Mouse (Mus musculus) forebrain, postnatal 0 days (tissue): ENCODE data around the gene Cysrt1. TPM values are rescaled to one million over a fixed set of nuclear protein-coding genes. Genes with fewer than 3 reads are reported as not detected.

Source experiments
- ATAC-seq: fragments of 200-750 bp; cut with Nextera tagmentation; 2 replicates; pipeline ENCODE4 v1.8.0; 2017; ENCODE audit warnings: mild to moderate bottlenecking, moderate library complexity
- DNase-seq: peaks from one replicate; pipeline ENCODE4 v3.0.0-alpha.2; 2015
- H3K27ac ChIP-seq: fragments of 300-500 bp; sonication (generic); 2 replicates; pipeline ENCODE4 v1.5.1; 2014; ENCODE audit warnings: low read depth, mild to moderate bottlenecking, antibody characterized with exemption, low read length, moderate library complexity, mixed read lengths
- H3K27me3 ChIP-seq: fragments of 300-500 bp; sonication (generic); 2 replicates; pipeline ENCODE4 v1.6.1; 2014; ENCODE audit warnings: mild to moderate bottlenecking, low read length, mixed read lengths; ENCODE audit not compliant: insufficient read depth
- H3K36me3 ChIP-seq: fragments of 300-500 bp; sonication (generic); 2 replicates; pipeline ENCODE4 v1.6.1; 2014; ENCODE audit warnings: mild to moderate bottlenecking, moderate library complexity; ENCODE audit not compliant: insufficient read depth
- H3K4me1 ChIP-seq: fragments of 300-500 bp; sonication (generic); 2 replicates; pipeline ENCODE4 v1.6.1; 2014; ENCODE audit warnings: antibody characterized with exemption; ENCODE audit not compliant: insufficient read depth
- H3K4me2 ChIP-seq: fragments of 300-500 bp; sonication (generic); 2 replicates; pipeline ENCODE4 v1.6.1; 2014; ENCODE audit warnings: low read depth, mild to moderate bottlenecking, moderate library complexity
- H3K4me3 ChIP-seq: fragments of 300-500 bp; sonication (generic); 2 replicates; pipeline ENCODE4 v1.5.1; 2014; ENCODE audit warnings: low read depth, low read length, mixed read lengths
- H3K9ac ChIP-seq: fragments of 300-500 bp; sonication (generic); 2 replicates; pipeline ENCODE4 v1.6.1; 2014; ENCODE audit warnings: mild to moderate bottlenecking
- H3K9me3 ChIP-seq: fragments of 300-500 bp; sonication (generic); 2 replicates; pipeline ENCODE4 v1.6.1; 2016; ENCODE audit warnings: low read length
- CTCF ChIP-seq: sonication (generic); IDR thresholded peaks from 2 replicates; pipeline ENCODE4 v1.5.1; 2016; ENCODE audit warnings: antibody characterized with exemption, control low read depth, low read depth
- WGBS: fragments of 180-500 bp; shearing (Covaris S2); extraction: QIAGEN DNeasy Blood & Tissue Kit; methylation state at CpG from one replicate; pipeline ENCODE4 v1.1.7; 2014; 5-methylcytosine and 5-hydroxymethylcytosine counted together
- polyA plus RNA-seq: library from polyadenylated mRNA; unstranded; fragments of >200 nt; fragmentation: Nextera tagmentation; extraction: Ambion mirVana; gene quantifications from 2 replicates; pipeline ENCODE4 v1.2.1, GENCODE M21; 2015
- total RNA-seq: library from RNA; depleted of rRNA; stranded (reverse); fragments of >200 nt; gene quantifications from 2 replicates; pipeline ENCODE4 v1.2.3, GENCODE M21; 2014; rRNA removed

Gene Cysrt1
- total RNA-seq = not detected in 2 replicates
- not detected in 2 replicates for polyA plus RNA-seq

GRCm38 (mm10) chr2:25242101-25242506 is at the start of gene Cysrt1, which contains the start of gene Rnf208:
TSS of gene Cysrt1 (minus strand) at chr2:25242452.
TSS of gene Rnf208 (plus strand) at chr2:25242255.
- ATAC-seq (peak; percentile 74), DNase-seq (peak; percentile 75)
- Histone ChIP-seq H3K36me3 (peaks cover 26% of the 10 kb centered on the region), H3K4me3 (peak within 1 kb of the TSS; percentile 70), H3K4me2 (peak within 1 kb of the TSS; percentile 89), H3K27me3 (no peaks in the 10 kb centered on the region), H3K4me1 (peaks cover 6% of the 10 kb centered on the region), H3K9ac (peak within 1 kb of the TSS; percentile 79), H3K9me3 (no peaks in the 10 kb centered on the region), H3K27ac (peak within 1 kb of the TSS; percentile 82)
- WGBS = under 1% methylated on average over 59 of the region's 59 CpGs
- TF ChIP-seq CTCF = no peak; the same call in 1 of the 2 replicates

- Histone ChIP-seq H3K4me3 (0 out of 2 replicates have a peak overlapping the region, but pooled peaks have one; percentile 28), H3K9me3 (no peaks in the 10 kb centered on the region), H3K27me3 (peaks cover 39% of the 10 kb centered on the region), H3K4me1 (peaks cover 8% of the 10 kb centered on the region; the same call in 1 of the 2 replicates), H3K36me3 (peaks cover 26% of the 10 kb centered on the region), H3K9ac (peak overlapping the region; percentile 48; the same call in 1 of the 2 replicates), H3K27ac (no peak overlapping the region), H3K4me2 (peak overlapping the region; percentile 60)
- WGBS = 6% methylated on average over 32 of the region's 32 CpGs
- ATAC-seq = peak; percentile 0; the same call in 1 of the 2 replicates
- TF ChIP-seq CTCF = no peak
- no peak for DNase-seq
Observed at GRCm38 (mm10) chr2:25291184-25292053, 49.2 kb upstream of the Cysrt1 start.

GRCm38 (mm10) chr2:25290816-25291130 is 48.5 kb upstream of the Cysrt1 start:
- no peak for TF ChIP-seq CTCF
- DNase-seq (peak; percentile 66), ATAC-seq (peak; percentile 57)
- under 1% methylated on average over 18 of the region's 18 CpGs for WGBS
- Histone ChIP-seq H3K27ac (no peak overlapping the region), H3K4me3 (peak overlapping the region; percentile 28), H3K9ac (peak overlapping the region; percentile 48; the same call in 1 of the 2 replicates), H3K27me3 (peaks cover 39% of the 10 kb centered on the region), H3K9me3 (no peaks in the 10 kb centered on the region), H3K4me2 (peak overlapping the region; percentile 60), H3K36me3 (peaks cover 22% of the 10 kb centered on the region), H3K4me1 (peaks cover 8% of the 10 kb centered on the region; the same call in 1 of the 2 replicates)

- peaks cover 8% of the 10 kb centered on the region; the same call in 1 of the 2 replicates for H3K4me1 ChIP-seq
- H3K9ac ChIP-seq = peak overlapping the region; percentile 48
- DNase-seq (peak; percentile 78), ATAC-seq (peak; percentile 58)
- H3K27ac ChIP-seq = no peak overlapping the region
- H3K36me3 ChIP-seq = peaks cover 22% of the 10 kb centered on the region
- no peak for TF ChIP-seq CTCF
- H3K4me3 ChIP-seq = peak overlapping the region; percentile 28
- peak overlapping the region; percentile 60 for H3K4me2 ChIP-seq
- 1% methylated on average over 54 of the region's 54 CpGs for WGBS
- H3K27me3 ChIP-seq = peaks cover 39% of the 10 kb centered on the region
- no peaks in the 10 kb centered on the region for H3K9me3 ChIP-seq
Observed at GRCm38 (mm10) chr2:25290101-25290815, 48.0 kb upstream of the Cysrt1 start.

- Histone ChIP-seq H3K4me1 (peaks cover 8% of the 10 kb centered on the region; the same call in 1 of the 2 replicates), H3K4me2 (peak within 1 kb of the TSS; percentile 60), H3K36me3 (peaks cover 23% of the 10 kb centered on the region), H3K4me3 (peak within 1 kb of the TSS; percentile 28), H3K9ac (peak within 1 kb of the TSS; percentile 48), H3K27me3 (peaks cover 39% of the 10 kb centered on the region), H3K27ac (no peak within 1 kb of the TSS), H3K9me3 (no peaks in the 10 kb centered on the region)
- ATAC-seq (no peak), DNase-seq (no peak)
- no peak for TF ChIP-seq CTCF
- WGBS = 7% methylated on average over 11 of the region's 11 CpGs
Observed at GRCm38 (mm10) chr2:25289651-25290050, 47.4 kb upstream of the Cysrt1 start, which contains the start of gene Lrrc26. TSS of gene Lrrc26 (plus strand) at chr2:25289915.

GRCm38 (mm10) chr2:25288734-25289345 is 46.6 kb upstream of the Cysrt1 start:
- DNase-seq (no peak), ATAC-seq (no peak)
- 86% methylated on average over 7 of the region's 7 CpGs for WGBS
- H3K4me2 ChIP-seq = no peak overlapping the region
- H3K4me1 ChIP-seq = peaks cover 8% of the 10 kb centered on the region; the same call in 1 of the 2 replicates
- H3K9me3 ChIP-seq = no peaks in the 10 kb centered on the region
- H3K9ac ChIP-seq = no peak overlapping the region
- 0 out of 2 replicates have a peak, but pooled peaks have one; percentile 4 for TF ChIP-seq CTCF
- peaks cover 25% of the 10 kb centered on the region for H3K36me3 ChIP-seq
- H3K27me3 ChIP-seq = peaks cover 37% of the 10 kb centered on the region
- H3K27ac ChIP-seq = no peak overlapping the region
- no peak overlapping the region for H3K4me3 ChIP-seq
